Mouse (Mus musculus) monocyte, adult 5-6 weeks (primary cell): Measurements from ENCODE around the gene Sf3a2. TPM values are rescaled to one million over a fixed set of nuclear protein-coding genes. Genes with fewer than 3 reads are reported as not detected.

ENCODE experiments used
- ATAC-seq: fragments of 153-309, 156-312 bp; replicated peaks from 2 replicates; pipeline ENCODE4 v1.8.0; 2017; ENCODE audit warnings: mild to moderate bottlenecking; ENCODE audit not compliant: low TSS enrichment, insufficient number of reproducible peaks, severe bottlenecking, poor library complexity, low FRiP score
- total RNA-seq: library from RNA; stranded (forward); fragments of 200-1000, 200-491, 200-594 nt; gene quantifications from 3 replicates; pipeline ENCODE4 v1.2.3, GENCODE M21; 2017

Sf3a2 gene
- total RNA-seq = 9.4 to 23.3 TPM (median 10.7 TPM) in 3 replicates

GRCm38 (mm10) chr10:80798150-80799006 lies at the start of gene Sf3a2, which contains the start of gene Plekhj1:
TSS of gene Sf3a2 (plus strand) at chr10:80798198.
TSS of gene Plekhj1 (minus strand) at chr10:80798626.
- ATAC-seq = peak; percentile 83

- ATAC-seq = no peak
These were observed 49.4 kb upstream of the Sf3a2 start for GRCm38 (mm10) chr10:80748609-80749008.

- ATAC-seq = peak; percentile 84
These were observed 46.7 kb upstream of the Sf3a2 start for GRCm38 (mm10) chr10:80751188-80751832.

- ATAC-seq = no peak
These were observed 45.8 kb upstream of the Sf3a2 start for GRCm38 (mm10) chr10:80752079-80752625.

GRCm38 (mm10) chr10:80754594-80755290 lies 43.3 kb upstream of the Sf3a2 start, which contains the start of gene Dot1l:
TSS of gene Dot1l (plus strand) at chr10:80755206.
- peak; percentile 78 for ATAC-seq

- ATAC-seq = no peak
These were observed 42.5 kb upstream of the Sf3a2 start for GRCm38 (mm10) chr10:80755291-80756015.

- ATAC-seq = no peak
These were observed 41.9 kb upstream of the Sf3a2 start for GRCm38 (mm10) chr10:80756099-80756498.

- ATAC-seq = no peak
These were observed 41.5 kb upstream of the Sf3a2 start for GRCm38 (mm10) chr10:80756509-80756908.

- no peak for ATAC-seq
These were observed 41.0 kb upstream of the Sf3a2 start for GRCm38 (mm10) chr10:80756967-80757366.

- 0 out of 2 replicates have a peak, but pooled peaks have one; percentile 24 for ATAC-seq
These were observed 40.3 kb upstream of the Sf3a2 start for GRCm38 (mm10) chr10:80757717-80758116.

- ATAC-seq = no peak
These were observed 39.3 kb upstream of the Sf3a2 start for GRCm38 (mm10) chr10:80758651-80759050.

- no peak for ATAC-seq
These were observed 37.1 kb upstream of the Sf3a2 start for GRCm38 (mm10) chr10:80760596-80761524.

- ATAC-seq = no peak
These were observed 36.2 kb upstream of the Sf3a2 start for GRCm38 (mm10) chr10:80761821-80762220.

GRCm38 (mm10) chr10:80763502-80763901 lies 34.5 kb upstream of the Sf3a2 start:
- ATAC-seq = peak; percentile 33

GRCm38 (mm10) chr10:80765746-80766145 lies 32.3 kb upstream of the Sf3a2 start:
- no peak for ATAC-seq

GRCm38 (mm10) chr10:80766161-80766815 lies 31.7 kb upstream of the Sf3a2 start:
- ATAC-seq = no peak

- ATAC-seq = no peak
These were observed 29.6 kb upstream of the Sf3a2 start for GRCm38 (mm10) chr10:80768365-80768764.
